Mouse (Mus musculus) lung, adult 2 months (tissue): ENCODE results near the gene Ifit1bl1.

ENCODE experiments used
- CTCF ChIP-seq: fragments of 200-500 bp; IDR thresholded peaks from 2 replicates; pipeline ENCODE4 v1.5.1; 2011; ENCODE audit warnings: mild to moderate bottlenecking, low read length, control low read depth; ENCODE audit not compliant: insufficient read depth
- POLR2A ChIP-seq: fragments of 200-500 bp; IDR thresholded peaks from 2 replicates; pipeline ENCODE4 v1.6.1; 2011; ENCODE audit warnings: low read depth, mild to moderate bottlenecking, control low read depth, low read length, borderline replicate concordance; ENCODE audit errors: extremely low read depth

GRCm38 (mm10) chr19:34627496-34627895 is 25.7 kb upstream of the Ifit1bl1 start:
- TF ChIP-seq CTCF (no peak), POLR2A (no peak)
